Mouse (Mus musculus) intestine, embryonic 15.5 days (tissue): Measurements from ENCODE around the gene Hfe2. TPM values are rescaled to one million over a fixed set of nuclear protein-coding genes. Genes with fewer than 3 reads are reported as not detected.
A peak's percentile ranks its signal among the peaks of the same experiment; 100 is the strongest.

Experiments used
- ATAC-seq: fragments of 200-750 bp; cut with Nextera tagmentation; 2 replicates; pipeline ENCODE4 v1.8.0; 2017; ENCODE audit warnings: moderate TSS enrichment, moderate library complexity
- H3K27ac ChIP-seq: fragments of 300-500 bp; sonication (generic); 2 replicates; pipeline ENCODE4 v1.5.1; 2015; ENCODE audit warnings: mild to moderate bottlenecking, inconsistent platforms
- H3K27me3 ChIP-seq: fragments of 300-500 bp; sonication (generic); replicated peaks from 2 replicates; pipeline ENCODE4 v1.6.1; 2015; ENCODE audit warnings: inconsistent platforms
- H3K36me3 ChIP-seq: fragments of 300-500 bp; sonication (generic); 2 replicates; pipeline ENCODE4 v1.6.1; 2015; ENCODE audit warnings: inconsistent platforms
- H3K4me1 ChIP-seq: fragments of 300-500 bp; sonication (generic); replicated peaks from 2 replicates; pipeline ENCODE4 v1.6.1; 2015; ENCODE audit warnings: inconsistent platforms
- H3K4me2 ChIP-seq: fragments of 300-500 bp; sonication (generic); replicated peaks from 2 replicates; pipeline ENCODE4 v1.6.1; 2015; ENCODE audit warnings: mild to moderate bottlenecking, inconsistent platforms
- H3K4me3 ChIP-seq: fragments of 300-500 bp; sonication (generic); replicated peaks from 2 replicates; pipeline ENCODE4 v1.5.1; 2015; ENCODE audit warnings: inconsistent platforms
- H3K9ac ChIP-seq: fragments of 300-500 bp; sonication (generic); 2 replicates; pipeline ENCODE4 v1.6.1; 2015; ENCODE audit warnings: inconsistent platforms
- H3K9me3 ChIP-seq: fragments of 300-500 bp; sonication (generic); 2 replicates; pipeline ENCODE4 v1.6.1; 2016; ENCODE audit warnings: inconsistent platforms
- WGBS: fragments of 180-500 bp; shearing (Covaris S2); methylation state at CpG from one replicate; pipeline ENCODE4 v1.1.7; 2015; 5-methylcytosine and 5-hydroxymethylcytosine counted together
- polyA plus RNA-seq: library from polyadenylated mRNA; unstranded; fragments of >200 nt; fragmentation: Nextera tagmentation; extraction: Ambion mirVana; gene quantifications from 2 replicates; pipeline ENCODE4 v1.2.1, GENCODE M21; 2015

Gene Hfe2
- polyA plus RNA-seq, 1 experiment from 2014 or later: 0.29 TPM

- 86% methylated on average over 4 of the region's 4 CpGs for WGBS
- Histone ChIP-seq H3K36me3 (no peaks in the 10 kb centered on the region), H3K4me2 (no peak overlapping the region), H3K4me1 (0 out of 2 replicates have a peak, but pooled peaks cover 3% of the 10 kb centered on the region), H3K27ac (no peak overlapping the region), H3K9ac (no peak overlapping the region), H3K4me3 (no peak overlapping the region), H3K27me3 (no peaks in the 10 kb centered on the region), H3K9me3 (no peaks in the 10 kb centered on the region)
- ATAC-seq: no peak
These were observed 26.3 kb upstream of the Hfe2 start for GRCm38 (mm10) chr3:96498476-96499245.

- peak; percentile 53 for ATAC-seq
- Histone ChIP-seq H3K4me2 (peak overlapping the region; percentile 57), H3K9me3 (no peaks in the 10 kb centered on the region), H3K4me1 (0 out of 2 replicates have a peak, but pooled peaks cover 3% of the 10 kb centered on the region), H3K27me3 (no peaks in the 10 kb centered on the region), H3K9ac (peak overlapping the region; percentile 68), H3K27ac (peak overlapping the region; percentile 89), H3K4me3 (peak overlapping the region; percentile 59), H3K36me3 (no peaks in the 10 kb centered on the region)
- WGBS: under 1% methylated on average over 36 of the region's 36 CpGs
These were observed 25.3 kb upstream of the Hfe2 start for GRCm38 (mm10) chr3:96499481-96500288.

- peak overlapping the region; percentile 68 for H3K9ac ChIP-seq
- peak overlapping the region; percentile 59 for H3K4me3 ChIP-seq
- 0 out of 2 replicates have a peak, but pooled peaks cover 3% of the 10 kb centered on the region for H3K4me1 ChIP-seq
- H3K36me3 ChIP-seq: no peaks in the 10 kb centered on the region
- no peaks in the 10 kb centered on the region for H3K9me3 ChIP-seq
- no peaks in the 10 kb centered on the region for H3K27me3 ChIP-seq
- WGBS: under 1% methylated on average over 17 of the region's 17 CpGs
- peak overlapping the region; percentile 89 for H3K27ac ChIP-seq
- peak; percentile 74 for ATAC-seq
- peak overlapping the region; percentile 58 for H3K4me2 ChIP-seq
These were observed 24.7 kb upstream of the Hfe2 start for GRCm38 (mm10) chr3:96500289-96500621.

GRCm38 (mm10) chr3:96500691-96501265, 24.2 kb upstream of the Hfe2 start:
- H3K4me3 ChIP-seq: peak overlapping the region; percentile 59
- peak; percentile 71 for ATAC-seq
- H3K9me3 ChIP-seq: no peaks in the 10 kb centered on the region
- no peaks in the 10 kb centered on the region for H3K27me3 ChIP-seq
- under 1% methylated on average over 19 of the region's 19 CpGs for WGBS
- peak overlapping the region; percentile 57 for H3K9ac ChIP-seq
- H3K27ac ChIP-seq: peak overlapping the region; percentile 86
- 0 out of 2 replicates have a peak, but pooled peaks cover 3% of the 10 kb centered on the region for H3K4me1 ChIP-seq
- H3K36me3 ChIP-seq: no peaks in the 10 kb centered on the region
- H3K4me2 ChIP-seq: peak overlapping the region; percentile 58

- H3K4me2 ChIP-seq: peak overlapping the region; percentile 83
- ATAC-seq: peak; percentile 76
These were observed 23.4 kb upstream of the Hfe2 start for GRCm38 (mm10) chr3:96501391-96502115.

GRCm38 (mm10) chr3:96502181-96503082, 22.5 kb upstream of the Hfe2 start:
- Histone ChIP-seq H3K36me3 (no peaks in the 10 kb centered on the region), H3K4me2 (peak overlapping the region; percentile 83), H3K9me3 (no peaks in the 10 kb centered on the region), H3K4me3 (peak overlapping the region; percentile 59), H3K27me3 (no peaks in the 10 kb centered on the region), H3K9ac (peak overlapping the region; percentile 43), H3K4me1 (no peaks in the 10 kb centered on the region), H3K27ac (peak overlapping the region; percentile 71)
- ATAC-seq: no peak
- WGBS: under 1% methylated on average over 19 of the region's 19 CpGs

More at GRCm38 (mm10) chr3:96501391-96502115, 23.4 kb upstream of the Hfe2 start:
- WGBS: under 1% methylated on average over 32 of the region's 32 CpGs
- peak overlapping the region; percentile 71 for H3K27ac ChIP-seq
- peak overlapping the region; percentile 43 for H3K9ac ChIP-seq
- peak overlapping the region; percentile 59 for H3K4me3 ChIP-seq
- H3K4me1 ChIP-seq: 0 out of 2 replicates have a peak, but pooled peaks cover 3% of the 10 kb centered on the region
- no peaks in the 10 kb centered on the region for H3K9me3 ChIP-seq
- H3K36me3 ChIP-seq: no peaks in the 10 kb centered on the region
- H3K27me3 ChIP-seq: no peaks in the 10 kb centered on the region

- Histone ChIP-seq H3K4me1 (no peaks in the 10 kb centered on the region), H3K27me3 (no peaks in the 10 kb centered on the region), H3K27ac (0 out of 2 replicates have a peak overlapping the region, but pooled peaks have one; percentile 71), H3K9me3 (no peaks in the 10 kb centered on the region), H3K4me2 (peak overlapping the region; percentile 83), H3K4me3 (peak overlapping the region; percentile 59), H3K9ac (peak overlapping the region; percentile 43; the same call in 1 of the 2 replicates), H3K36me3 (no peaks in the 10 kb centered on the region)
- 1% methylated on average over 7 of the region's 7 CpGs for WGBS
- ATAC-seq: no peak
These were observed 21.9 kb upstream of the Hfe2 start for GRCm38 (mm10) chr3:96503083-96503450.

- no peak for ATAC-seq
- 66% methylated on average over 4 of the region's 4 CpGs for WGBS
- Histone ChIP-seq H3K27ac (no peak overlapping the region), H3K27me3 (no peaks in the 10 kb centered on the region), H3K9me3 (no peaks in the 10 kb centered on the region), H3K4me3 (no peak overlapping the region), H3K4me2 (no peak overlapping the region), H3K36me3 (no peaks in the 10 kb centered on the region), H3K4me1 (no peaks in the 10 kb centered on the region), H3K9ac (no peak overlapping the region)
These were observed 21.0 kb upstream of the Hfe2 start for GRCm38 (mm10) chr3:96503946-96504345.

- ATAC-seq: no peak
- WGBS: 89% methylated on average over 6 of the region's 6 CpGs
These were observed 20.0 kb upstream of the Hfe2 start for GRCm38 (mm10) chr3:96504931-96505330.

GRCm38 (mm10) chr3:96506396-96507047, 18.4 kb upstream of the Hfe2 start:
- 92% methylated on average over 9 of the region's 9 CpGs for WGBS

More at GRCm38 (mm10) chr3:96504931-96505330, 20.0 kb upstream of the Hfe2 start:
- Histone ChIP-seq H3K4me2 (no peak overlapping the region), H3K9ac (no peak overlapping the region), H3K27ac (no peak overlapping the region), H3K27me3 (no peaks in the 10 kb centered on the region), H3K4me1 (no peaks in the 10 kb centered on the region), H3K4me3 (no peak overlapping the region), H3K9me3 (no peaks in the 10 kb centered on the region), H3K36me3 (no peaks in the 10 kb centered on the region)

More at GRCm38 (mm10) chr3:96506396-96507047, 18.4 kb upstream of the Hfe2 start:
- Histone ChIP-seq H3K36me3 (no peaks in the 10 kb centered on the region), H3K4me2 (no peak overlapping the region), H3K27ac (no peak overlapping the region), H3K4me3 (no peak overlapping the region), H3K4me1 (no peaks in the 10 kb centered on the region), H3K9ac (no peak overlapping the region), H3K9me3 (no peaks in the 10 kb centered on the region), H3K27me3 (no peaks in the 10 kb centered on the region)
- no peak for ATAC-seq
